ENCODE assay signal across 8 mouse cellular contexts in genomic region chr9:66920488-66921279, GRCm38 (mm10). TPM values are rescaled to one million over a fixed set of nuclear protein-coding genes. Genes with fewer than 3 reads are reported as not detected.
A peak's percentile ranks its signal among the peaks of the same experiment; 100 is the strongest.
DNase-seq lines count a peak whose midpoint lies in the region; ATAC-seq lines count a peak whose summit lies in the region.

No protein-coding gene starts in this region.

- no peak overlapping the region for H3K27ac ChIP-seq in kidney, embryonic 16.5 days (ENCODE audit: low read length)
- H3K27ac ChIP-seq in embryonic facial prominence, embryonic 12.5 days: no peak overlapping the region
- no peak overlapping the region for H3K27ac ChIP-seq in intestine, embryonic 16.5 days (ENCODE audit: low read length)
- no peak overlapping the region for H3K27ac ChIP-seq in neural tube, embryonic 12.5 days

- no peak overlapping the region for H3K9ac ChIP-seq in kidney, embryonic 16.5 days (replicated peaks; ENCODE audit: low read length)
- 0 out of 2 replicates have a peak overlapping the region, but pooled peaks have one; percentile 40 for H3K9ac ChIP-seq in embryonic facial prominence, embryonic 12.5 days
- H3K9ac ChIP-seq in intestine, embryonic 16.5 days (ENCODE audit: low read depth, low read length): no peak overlapping the region
- no peak overlapping the region for H3K9ac ChIP-seq in neural tube, embryonic 12.5 days

- H3K36me3 ChIP-seq in kidney, embryonic 16.5 days (ENCODE audit: insufficient read depth, low read length): no peaks in the 10 kb centered on the region
- no peaks in the 10 kb centered on the region for H3K36me3 ChIP-seq in embryonic facial prominence, embryonic 12.5 days
- no peaks in the 10 kb centered on the region for H3K36me3 ChIP-seq in intestine, embryonic 16.5 days (ENCODE audit: control insufficient read depth, insufficient read depth, low read length)
- no peaks in the 10 kb centered on the region for H3K36me3 ChIP-seq in neural tube, embryonic 12.5 days

- H3K4me1 ChIP-seq in kidney, embryonic 16.5 days (ENCODE audit: insufficient read depth, low read length): peaks cover 20% of the 10 kb centered on the region
- peaks cover 4% of the 10 kb centered on the region for H3K4me1 ChIP-seq in embryonic facial prominence, embryonic 12.5 days
- peaks cover 12% of the 10 kb centered on the region for H3K4me1 ChIP-seq in intestine, embryonic 16.5 days (ENCODE audit: control insufficient read depth, insufficient read depth, low read length)
- H3K4me1 ChIP-seq in neural tube, embryonic 12.5 days: no peaks in the 10 kb centered on the region

- H3K4me3 ChIP-seq in kidney, embryonic 16.5 days (ENCODE audit: low read length): 0 out of 2 replicates have a peak overlapping the region, but pooled peaks have one; percentile 10
- peak overlapping the region; percentile 93 for H3K4me3 ChIP-seq in embryonic facial prominence, embryonic 12.5 days
- no peak overlapping the region; the same call in 1 of the 2 replicates for H3K4me3 ChIP-seq in intestine, embryonic 16.5 days (ENCODE audit: low read length)
- no peak overlapping the region for H3K4me3 ChIP-seq in neural tube, embryonic 12.5 days

- H3K9me3 ChIP-seq in kidney, embryonic 16.5 days (ENCODE audit: low read length): no peaks in the 10 kb centered on the region
- no peaks in the 10 kb centered on the region for H3K9me3 ChIP-seq in embryonic facial prominence, embryonic 12.5 days
- no peaks in the 10 kb centered on the region for H3K9me3 ChIP-seq in intestine, embryonic 16.5 days (ENCODE audit: control insufficient read depth, low read length)
- H3K9me3 ChIP-seq in neural tube, embryonic 12.5 days: no peaks in the 10 kb centered on the region

- WGBS in kidney, embryonic 16.5 days: 2% methylated on average over 6 of the region's 6 CpGs
- 13% methylated on average over 6 of the region's 6 CpGs for WGBS in embryonic facial prominence, embryonic 12.5 days
- WGBS in intestine, embryonic 16.5 days: 9% methylated on average over 6 of the region's 6 CpGs
- WGBS in neural tube, embryonic 12.5 days: 2% methylated on average over 6 of the region's 6 CpGs

- no peak for ATAC-seq in kidney, embryonic 16.5 days (ENCODE audit: low FRiP score, low TSS enrichment)
- ATAC-seq in embryonic facial prominence, embryonic 12.5 days (ENCODE audit: insufficient number of reproducible peaks, insufficient read depth, low FRiP score, low TSS enrichment): no peak
- ATAC-seq in intestine, embryonic 16.5 days: no peak
- no peak for ATAC-seq in neural tube, embryonic 12.5 days (ENCODE audit: low FRiP score, low read depth)

- H3K27me3 ChIP-seq in kidney, embryonic 16.5 days (ENCODE audit: insufficient read depth, low read length): no peaks in the 10 kb centered on the region
- no peaks in the 10 kb centered on the region for H3K27me3 ChIP-seq in embryonic facial prominence, embryonic 12.5 days
- no peaks in the 10 kb centered on the region for H3K27me3 ChIP-seq in intestine, embryonic 16.5 days (replicated peaks; ENCODE audit: control insufficient read depth, insufficient read depth, low read length)
- H3K27me3 ChIP-seq in neural tube, embryonic 12.5 days (replicated peaks): no peaks in the 10 kb centered on the region

- peak overlapping the region; percentile 93 for H3K4me2 ChIP-seq in kidney, embryonic 16.5 days (replicated peaks; ENCODE audit: low read depth, low read length)
- H3K4me2 ChIP-seq in embryonic facial prominence, embryonic 12.5 days (replicated peaks): peak overlapping the region; percentile 78
- peak overlapping the region; percentile 83 for H3K4me2 ChIP-seq in intestine, embryonic 16.5 days (ENCODE audit: low read depth, low read length)
- peak overlapping the region; percentile 78 for H3K4me2 ChIP-seq in neural tube, embryonic 12.5 days (replicated peaks)

- no peak for DNase-seq in kidney, adult 9 months
- DNase-seq in adipocyte (ENCODE audit: low spot score): no peak
- no peak for DNase-seq in adrenal gland, adult 18-20 months (ENCODE audit: low spot score in 2 of 2)
- DNase-seq in layer of hippocampus, adult 8-10 months (ENCODE audit: low spot score in 2 of 2): no peak

RNA-seq across cellular contexts. Expression of gene Rab8b, which starts 1.2 kb away (rescaled TPM):
- polyA plus RNA-seq in kidney, embryonic 16.5 days (2015; fragmentation: Nextera tagmentation; extraction: Ambion mirVana): 27.0 and 27.8 TPM in 2 replicates
- 22.0 and 23.7 TPM in 2 replicates for polyA plus RNA-seq in embryonic facial prominence, embryonic 12.5 days (2016; fragmentation: Nextera tagmentation; extraction: Ambion mirVana)
- 18.3 and 18.4 TPM in 2 replicates for polyA plus RNA-seq in intestine, embryonic 16.5 days (2015; fragmentation: Nextera tagmentation; extraction: Ambion mirVana)
- 32.0 and 33.4 TPM in 2 replicates for polyA plus RNA-seq in neural tube, embryonic 12.5 days (2016; fragmentation: Nextera tagmentation; extraction: Ambion mirVana)
- total RNA-seq in adrenal gland, adult 18-20 months (2021): 10 to 100 TPM; 16.8 to 23.8 TPM
- 10 to 100 TPM; 37.9 to 58.3 (median 47.4) TPM for total RNA-seq in layer of hippocampus, adult 8-10 months (2022)

RNA-seq across cellular contexts. Expression of gene Rps27l, which starts 25.2 kb away (rescaled TPM):
- 585 and 609 TPM in 2 replicates for polyA plus RNA-seq in kidney, embryonic 16.5 days (2015; fragmentation: Nextera tagmentation; extraction: Ambion mirVana)
- polyA plus RNA-seq in embryonic facial prominence, embryonic 12.5 days (2016; fragmentation: Nextera tagmentation; extraction: Ambion mirVana): 620 and 633 TPM in 2 replicates
- 763 and 818 TPM in 2 replicates for polyA plus RNA-seq in intestine, embryonic 16.5 days (2015; fragmentation: Nextera tagmentation; extraction: Ambion mirVana)
- 462 and 496 TPM in 2 replicates for polyA plus RNA-seq in neural tube, embryonic 12.5 days (2016; fragmentation: Nextera tagmentation; extraction: Ambion mirVana)
- 100 to 1,000 TPM; 290 to 293 TPM for total RNA-seq in adrenal gland, adult 18-20 months (2021)
- total RNA-seq in layer of hippocampus, adult 8-10 months (2022): 10 to 100 TPM; 38.7 to 48.0 (median 44.1) TPM

RNA-seq across cellular contexts. Expression of gene Lactb, which starts 54.6 kb away (rescaled TPM):
- polyA plus RNA-seq in kidney, embryonic 16.5 days (2015; fragmentation: Nextera tagmentation; extraction: Ambion mirVana): 16.0 and 17.7 TPM in 2 replicates
- 10.2 and 10.7 TPM in 2 replicates for polyA plus RNA-seq in embryonic facial prominence, embryonic 12.5 days (2016; fragmentation: Nextera tagmentation; extraction: Ambion mirVana)
- polyA plus RNA-seq in intestine, embryonic 16.5 days (2015; fragmentation: Nextera tagmentation; extraction: Ambion mirVana): 5.6 and 6.7 TPM in 2 replicates
- 11.6 and 13.9 TPM in 2 replicates for polyA plus RNA-seq in neural tube, embryonic 12.5 days (2016; fragmentation: Nextera tagmentation; extraction: Ambion mirVana)
- total RNA-seq in adrenal gland, adult 18-20 months (2021): 10 to 100 TPM; 15.4 to 20.0 TPM
- total RNA-seq in layer of hippocampus, adult 8-10 months (2022): 10 to 100 TPM; 13.8 to 17.4 (median 16.6) TPM

Comparison
In these comparisons a context has a peak if more than half of its experiments do, and no peak if none do; other contexts are left out.
1. H3K4me3 ChIP-seq: peak in kidney, embryonic 16.5 days (single experiment) and embryonic facial prominence, embryonic 12.5 days (single experiment); none in intestine, embryonic 16.5 days (single experiment) and neural tube, embryonic 12.5 days (single experiment).
2. Peak in every context shown above with its lines, with median percentiles within 50 percentile points of each other: H3K4me2 ChIP-seq.